Mouse (Mus musculus) spleen, adult 12 weeks (tissue): ENCODE measurements around the gene Trappc1.
"Not testable (repeated sequence)": the region's sequence is repeated elsewhere in the genome, so short reads cannot be mapped to it uniquely, and the experiment has no call there.

Experiments used
- DNase-seq: peaks from one replicate; pipeline ENCODE4 v3.0.0; 2022; ENCODE audit warnings: low spot score

Trappc1 gene

GRCm38 (mm10) chr11:69323667-69324111 lies at the start of gene Trappc1, which contains the start of gene Cntrob:
Gene Trappc1 (plus strand): TSS chr11:69323980.
Gene Cntrob (minus strand): TSS chr11:69323775.
- peak; percentile 97 for DNase-seq

- DNase-seq = no peak
These were observed 48.1 kb upstream of the Trappc1 start for GRCm38 (mm10) chr11:69275650-69276049.

- DNase-seq = no peak
These were observed 47.7 kb upstream of the Trappc1 start for GRCm38 (mm10) chr11:69276081-69276480.

DNA sequence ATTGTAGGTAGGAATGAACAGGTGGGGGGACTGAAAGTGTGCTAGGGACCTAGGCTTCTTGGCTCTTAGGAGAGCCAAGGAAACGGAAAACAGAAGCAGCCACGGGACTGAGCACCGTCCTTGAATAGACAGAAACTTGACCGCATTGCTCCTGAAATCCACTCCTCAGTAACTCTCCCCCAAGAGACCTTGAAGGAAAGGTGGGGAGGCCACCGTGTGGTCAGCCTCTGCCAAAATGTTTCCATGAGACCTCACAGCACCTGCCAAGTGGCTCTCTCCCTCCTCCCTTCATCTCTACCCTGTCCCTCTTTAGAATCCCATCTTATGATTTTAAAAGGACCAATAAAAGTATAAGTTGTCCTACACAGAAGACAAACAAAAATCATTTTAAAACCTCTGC lies 46.5 kb upstream of the Trappc1 start:
- no peak for DNase-seq

DNA sequence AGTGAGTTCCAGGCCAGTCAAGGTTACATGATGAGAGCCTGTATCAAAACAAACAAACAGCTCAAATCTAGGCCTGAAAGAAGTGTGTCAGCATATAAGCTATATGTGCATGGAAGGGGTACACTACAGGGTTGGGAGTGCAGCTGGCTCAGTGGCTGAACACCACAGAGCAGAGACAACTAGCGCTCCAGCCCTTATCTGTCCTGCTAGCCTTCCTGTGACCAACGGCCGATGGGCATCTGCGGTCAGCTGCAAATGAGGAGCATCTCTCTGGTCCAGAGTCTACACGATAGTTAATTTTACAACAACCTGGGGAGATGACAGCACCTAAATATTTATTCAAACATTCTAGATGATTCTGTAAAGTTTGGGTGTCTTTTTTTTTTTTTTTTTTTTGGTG lies 32.7 kb upstream of the Trappc1 start:
- DNase-seq = no peak

DNA sequence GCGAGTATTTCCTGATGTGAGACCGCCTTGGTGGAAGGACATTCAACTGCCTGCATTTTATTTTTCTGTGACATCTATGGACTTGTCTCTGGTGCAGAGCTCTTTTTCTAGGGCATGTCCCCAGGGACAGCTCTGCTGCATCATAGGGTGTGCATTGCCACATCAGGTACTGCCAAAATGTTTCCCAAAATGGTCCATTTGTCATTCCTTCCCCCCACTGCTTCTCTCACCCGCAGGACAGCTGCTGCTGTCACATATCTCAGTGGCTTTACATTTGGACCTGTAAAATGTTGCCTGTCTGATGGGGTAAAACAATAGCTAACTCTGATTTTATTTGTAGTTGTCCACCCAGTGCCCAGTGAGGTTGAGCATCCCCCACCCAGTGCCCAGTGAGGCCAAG lies 28.5 kb upstream of the Trappc1 start:
- DNase-seq = no peak

- no peak for DNase-seq
These were observed 26.0 kb upstream of the Trappc1 start for GRCm38 (mm10) chr11:69297799-69298198.

GRCm38 (mm10) chr11:69298231-69298630 lies 25.5 kb upstream of the Trappc1 start:
- DNase-seq = no peak

DNA sequence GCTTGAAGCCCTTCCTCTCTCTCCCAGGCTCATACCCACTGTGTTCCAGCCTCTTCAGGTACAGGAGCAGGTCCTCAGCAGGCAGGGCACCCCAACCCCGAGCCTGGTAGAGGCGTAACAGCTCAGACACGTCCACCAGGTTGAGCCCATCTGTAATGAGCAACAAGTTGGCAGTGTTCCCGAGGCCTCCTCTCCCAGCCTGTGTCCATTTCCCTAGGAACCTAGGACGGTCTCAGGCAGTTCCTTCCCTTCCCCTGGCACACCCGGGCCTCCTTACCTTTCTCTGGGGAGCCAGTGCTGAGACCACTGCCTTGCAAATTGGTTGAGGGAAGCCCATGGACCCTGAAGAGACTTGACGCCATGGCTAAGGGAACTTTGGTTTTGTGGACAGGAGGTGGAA lies 21.0 kb upstream of the Trappc1 start:
- DNase-seq = no peak

- DNase-seq = no peak
These were observed 18.5 kb upstream of the Trappc1 start for GRCm38 (mm10) chr11:69305291-69305690.

- DNase-seq = no peak
These were observed 17.7 kb upstream of the Trappc1 start for GRCm38 (mm10) chr11:69306039-69306438.

DNA sequence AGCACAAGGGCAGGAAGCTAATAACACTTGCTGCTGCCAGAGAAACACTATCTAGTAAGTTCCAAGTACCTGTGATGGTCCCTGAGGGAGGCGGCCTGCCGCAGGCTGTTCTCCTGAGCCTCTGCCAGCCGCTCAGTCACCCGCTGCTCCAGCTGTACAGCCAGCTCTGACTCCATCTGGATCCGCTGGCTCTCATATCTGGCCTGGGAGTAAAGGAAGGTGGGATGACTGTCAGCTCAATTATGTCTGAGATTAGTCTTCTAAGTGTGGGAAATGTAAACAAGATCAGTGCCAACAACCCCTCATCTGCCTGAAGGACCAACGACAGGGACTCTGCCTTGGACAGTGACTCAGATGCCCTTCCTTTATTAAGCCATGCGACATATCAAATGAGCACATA lies 12.5 kb upstream of the Trappc1 start:
- DNase-seq = no peak

DNA sequence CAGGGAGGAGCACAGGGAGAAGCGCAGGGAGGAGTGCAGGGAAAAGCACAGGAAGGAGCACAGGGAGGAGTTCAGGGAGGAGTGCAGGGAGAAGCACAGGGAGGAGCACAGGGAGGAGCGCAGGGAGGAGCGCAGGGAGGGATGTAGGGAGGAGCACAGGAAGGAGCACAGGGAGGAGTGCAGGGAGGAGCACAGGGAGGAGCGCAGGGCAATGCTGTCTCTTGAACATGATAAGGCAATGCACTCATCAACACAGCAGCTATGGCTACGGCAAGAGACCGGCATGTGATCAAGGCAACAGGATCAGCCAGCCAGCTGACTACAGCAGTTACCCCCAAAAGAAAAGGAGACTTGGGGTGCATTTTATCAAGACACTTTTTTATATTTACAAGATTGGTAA lies 7.4 kb upstream of the Trappc1 start:
- no peak for DNase-seq

GRCm38 (mm10) chr11:69318000-69318399 lies 5.8 kb upstream of the Trappc1 start:
- DNase-seq = not testable (repeated sequence)

DNA sequence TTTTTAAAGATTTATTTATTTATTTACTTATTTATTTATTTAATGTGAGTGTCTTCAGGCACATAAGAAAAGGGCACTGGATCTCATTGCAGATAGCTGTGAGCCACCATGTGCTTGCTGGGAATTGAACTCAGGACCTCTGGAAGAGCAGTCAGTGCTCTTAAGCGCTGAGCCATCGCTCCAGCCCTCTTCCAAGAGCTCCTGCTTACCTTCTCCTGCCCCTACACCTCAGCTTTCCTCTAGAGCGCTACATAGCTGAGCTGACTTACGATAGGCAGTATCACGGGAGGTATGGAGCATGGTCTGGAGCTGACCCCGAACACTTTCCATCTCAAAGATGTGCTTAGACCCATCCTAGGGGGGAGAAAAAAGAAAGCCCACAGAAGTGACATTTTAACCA lies 2.2 kb upstream of the Trappc1 start:
- no peak for DNase-seq

GRCm38 (mm10) chr11:69322010-69322409 lies 1.8 kb upstream of the Trappc1 start:
- no peak for DNase-seq

DNA sequence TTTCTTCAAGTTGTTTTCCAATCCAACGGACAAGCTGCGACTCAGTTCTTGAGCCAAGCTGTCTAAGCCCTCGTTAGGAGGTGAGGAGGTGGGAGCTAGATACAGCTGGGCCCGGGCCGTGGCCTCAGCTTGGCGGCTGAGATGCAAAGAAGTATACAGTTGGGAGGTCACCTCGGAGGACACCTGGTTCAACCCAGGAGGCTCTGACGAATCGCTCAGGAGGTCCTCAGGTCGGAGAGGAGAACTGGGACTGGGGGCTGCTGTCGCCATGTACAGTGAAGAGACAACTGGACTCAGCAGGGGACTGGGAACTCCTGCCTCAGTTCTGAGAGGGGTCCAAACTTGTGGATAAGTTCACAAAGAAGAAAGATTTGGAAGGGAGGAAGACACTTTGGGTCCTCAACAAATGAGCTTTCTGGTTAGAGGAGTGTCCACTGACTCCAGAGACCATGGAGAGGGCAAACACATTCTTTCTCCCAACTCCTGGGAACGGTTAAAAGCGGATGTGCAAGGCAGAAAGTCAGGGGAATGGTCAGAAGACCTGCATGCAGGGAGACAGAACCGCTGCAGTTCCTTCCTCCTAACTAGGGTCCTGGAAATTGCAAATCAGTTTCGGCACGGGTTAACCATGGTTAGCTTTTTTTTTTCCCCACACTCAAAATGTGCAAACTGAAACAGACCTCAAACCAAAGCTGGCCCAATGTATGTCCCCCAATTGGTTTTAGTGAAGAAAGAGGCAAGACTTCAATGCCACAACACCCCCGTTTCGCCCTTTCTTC lies 898 bp upstream of the Trappc1 start:
- peak; percentile 22 for DNase-seq

DNA sequence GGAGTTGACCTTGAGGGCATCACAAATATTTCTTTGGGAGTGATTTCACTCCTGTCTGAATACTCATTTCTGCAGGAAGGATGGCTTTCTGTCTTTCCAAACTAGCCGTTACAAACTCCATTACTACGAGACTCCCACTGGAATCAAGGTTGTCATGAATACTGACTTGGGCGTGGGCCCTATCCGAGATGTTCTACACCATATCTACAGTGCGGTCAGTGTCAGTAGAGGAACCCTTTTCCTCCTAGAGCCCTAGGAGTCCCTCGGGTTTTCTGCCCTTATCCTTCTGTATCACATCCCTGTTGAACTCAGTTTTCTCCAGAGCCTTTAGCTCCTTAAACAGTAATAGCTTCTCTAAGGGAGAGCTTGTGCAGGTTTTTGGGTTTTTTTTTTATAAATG lies 969 bp downstream of the Trappc1 start:
- no peak for DNase-seq

DNA sequence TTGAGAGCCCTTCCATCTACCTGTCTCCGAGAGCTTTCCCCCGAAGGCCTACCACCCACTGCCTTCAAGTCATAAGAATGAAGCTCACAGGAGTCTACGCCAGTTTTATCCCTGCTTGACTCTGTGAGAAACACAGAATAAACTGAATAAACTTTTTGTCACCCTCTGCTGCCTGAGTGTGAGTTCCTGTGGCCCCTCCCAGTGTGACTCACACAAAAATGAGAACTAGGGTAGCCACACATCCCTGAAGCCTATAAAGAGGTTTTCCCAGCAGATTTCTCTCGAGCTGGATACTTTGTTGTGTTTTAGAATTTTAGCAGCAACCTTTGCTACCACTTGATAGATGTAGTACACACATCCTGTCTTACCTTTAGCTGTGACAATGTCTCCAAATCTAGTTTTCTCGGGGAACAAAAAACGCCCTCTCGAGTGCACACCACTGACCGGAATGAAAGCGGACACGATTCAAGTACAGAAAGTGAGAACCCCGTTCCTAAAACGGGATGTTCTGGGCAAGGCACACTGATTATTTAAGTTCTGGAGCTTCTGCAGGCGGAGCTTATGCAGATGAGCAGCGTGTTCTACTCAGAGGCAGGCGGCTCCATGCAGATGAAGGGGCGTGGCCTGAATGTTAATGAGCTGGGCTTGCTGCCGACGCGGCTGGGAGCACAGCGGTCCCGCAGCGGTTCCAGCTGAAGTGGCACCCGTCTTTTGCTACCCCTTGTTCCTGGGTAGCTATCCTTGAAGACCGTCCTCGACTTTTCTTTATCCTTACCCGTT lies 2.0 kb downstream of the Trappc1 start, which contains the start of gene Kcnab3:
Kcnab3 (plus strand) TSS at position 631 of the 780 bp plus-strand sequence.
- peak; percentile 78 for DNase-seq

DNA sequence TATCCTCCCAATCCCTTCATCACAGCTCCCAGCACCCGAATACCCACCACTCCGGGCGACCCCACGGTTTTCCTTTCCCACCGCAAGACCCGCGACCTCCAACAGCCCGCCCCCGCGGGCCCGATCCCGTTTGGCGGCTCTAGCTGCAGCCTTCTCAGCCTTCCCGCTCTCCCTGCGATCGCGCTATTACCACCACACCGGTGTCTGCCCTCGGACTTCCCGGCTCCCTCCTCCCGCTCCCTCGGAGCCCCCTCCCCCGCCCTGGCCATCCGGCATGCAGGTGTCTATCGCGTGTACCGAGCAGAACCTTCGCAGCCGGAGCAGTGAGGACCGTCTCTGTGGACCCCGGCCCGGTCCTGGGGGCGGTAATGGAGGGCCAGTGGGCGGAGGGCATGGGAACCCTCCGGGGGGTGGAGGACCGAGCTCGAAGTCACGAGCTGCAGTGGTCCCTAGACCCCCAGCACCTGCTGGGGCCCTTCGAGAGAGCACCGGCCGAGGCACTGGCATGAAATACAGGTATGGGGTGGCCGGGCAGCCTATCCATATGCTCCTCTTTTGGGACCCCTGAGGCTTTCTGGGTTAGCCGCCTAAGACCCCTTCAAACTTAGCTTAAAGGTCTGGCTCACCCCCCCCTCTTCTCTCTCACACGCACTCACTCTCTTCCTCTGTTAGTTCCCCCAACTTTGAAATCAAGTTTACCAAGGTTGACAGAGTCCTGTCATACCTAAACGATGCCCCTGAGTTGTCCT lies 2.8 kb downstream of the Trappc1 start:
- DNase-seq = no peak

- DNase-seq = no peak
These were observed 3.3 kb downstream of the Trappc1 start for GRCm38 (mm10) chr11:69327157-69327442.

GRCm38 (mm10) chr11:69327648-69328047 lies 3.9 kb downstream of the Trappc1 start:
- DNase-seq = no peak

DNA sequence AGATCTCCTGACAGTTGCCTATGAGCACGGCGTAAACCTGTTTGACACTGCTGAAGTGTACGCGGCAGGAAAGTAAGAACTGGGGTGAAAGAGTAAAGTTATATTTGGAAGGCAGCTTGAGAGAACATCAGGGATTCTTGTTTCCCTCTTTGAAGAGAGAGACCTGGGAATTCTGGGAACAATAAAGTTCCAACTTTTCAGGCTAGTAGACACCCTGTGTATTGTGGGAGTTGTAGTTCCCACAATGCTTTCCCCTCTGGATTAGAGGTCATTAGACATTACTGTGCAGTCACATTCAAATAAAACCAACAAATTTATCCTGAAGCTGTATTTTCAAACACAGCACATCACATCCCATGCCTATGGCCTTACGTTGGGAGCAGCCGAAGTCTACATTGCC lies 4.7 kb downstream of the Trappc1 start:
- DNase-seq = no peak
